Mouse (Mus musculus) fat pad, adult 2 months (tissue): ENCODE results near the gene Copb2.

Experiments used
- DNase-seq: peaks from one replicate; pipeline ENCODE4 v3.0.0-alpha.2; 2011; ENCODE audit warnings: low read depth, low spot score; ENCODE audit errors: extremely low read depth

The Copb2 gene

DNA sequence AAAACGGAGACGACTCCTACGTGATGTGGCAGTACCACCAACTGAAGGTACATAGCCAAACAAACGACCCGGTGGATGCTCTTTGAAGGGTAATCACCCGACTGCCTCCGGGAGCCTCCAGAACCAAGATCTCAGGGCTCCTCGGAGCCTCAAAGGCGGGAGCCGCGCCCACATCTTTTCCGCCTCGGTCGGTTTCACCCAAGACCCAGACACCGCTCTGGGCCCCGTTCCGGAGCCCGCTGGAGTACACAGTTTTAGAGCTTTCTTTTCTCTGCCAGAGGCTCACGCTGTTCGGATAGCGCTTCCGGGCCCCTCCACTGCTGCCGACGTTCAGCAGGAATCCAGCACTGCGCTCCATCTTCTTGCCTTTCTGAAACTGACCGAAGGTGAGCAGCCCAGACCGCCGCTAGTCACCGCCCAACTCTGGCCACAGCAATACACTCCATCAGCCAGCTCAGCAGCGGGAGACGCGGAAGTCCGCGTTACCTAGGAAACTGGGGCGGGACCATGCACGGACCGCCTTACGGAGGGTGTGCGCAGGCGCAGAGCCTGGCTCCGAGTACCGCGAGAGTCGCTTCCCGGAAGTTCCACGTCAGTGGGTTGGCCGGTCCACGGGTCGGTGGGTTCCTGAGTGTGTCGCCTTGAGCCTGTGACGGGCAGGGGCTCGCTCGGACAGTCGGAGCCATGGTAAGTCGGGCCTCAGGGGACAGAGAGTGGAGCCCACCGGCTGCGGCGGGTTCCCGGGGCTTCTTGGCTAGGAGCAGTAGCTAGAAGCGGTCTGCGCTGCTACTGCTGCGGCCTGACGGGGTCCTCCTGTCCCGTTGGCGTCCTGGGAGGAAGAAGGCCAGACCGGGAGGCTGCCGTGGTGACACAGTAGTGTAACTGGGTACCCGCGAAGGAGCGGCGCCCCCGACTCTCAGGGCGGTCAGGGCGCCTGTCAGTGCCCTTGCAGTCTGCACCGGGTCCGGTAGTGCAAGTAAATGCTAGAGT lies at the start of gene Copb2:
Gene Copb2, plus strand, starts transcription at position 585 of the 990 bp plus-strand sequence.
- DNase-seq = no peak

DNA sequence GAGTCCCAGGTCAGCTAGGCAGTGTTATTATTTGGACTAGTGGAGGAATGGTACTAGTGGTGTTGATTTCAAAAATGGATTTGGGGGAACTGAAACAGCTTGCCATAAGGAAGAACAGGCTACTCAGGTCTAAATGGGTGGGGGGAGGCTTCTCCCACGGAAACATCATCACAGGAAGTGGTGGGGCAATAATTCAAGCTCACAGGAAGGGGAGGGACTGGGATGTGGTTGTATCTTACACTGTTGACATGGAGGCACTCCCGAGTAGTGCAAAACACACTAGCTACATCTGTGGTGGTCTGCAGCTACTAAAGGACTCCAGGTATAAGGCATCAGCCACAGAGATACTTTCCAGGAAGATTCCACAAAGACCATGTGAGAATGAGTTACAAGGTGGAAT lies 39.6 kb upstream of the Copb2 start:
- DNase-seq = no peak

DNA sequence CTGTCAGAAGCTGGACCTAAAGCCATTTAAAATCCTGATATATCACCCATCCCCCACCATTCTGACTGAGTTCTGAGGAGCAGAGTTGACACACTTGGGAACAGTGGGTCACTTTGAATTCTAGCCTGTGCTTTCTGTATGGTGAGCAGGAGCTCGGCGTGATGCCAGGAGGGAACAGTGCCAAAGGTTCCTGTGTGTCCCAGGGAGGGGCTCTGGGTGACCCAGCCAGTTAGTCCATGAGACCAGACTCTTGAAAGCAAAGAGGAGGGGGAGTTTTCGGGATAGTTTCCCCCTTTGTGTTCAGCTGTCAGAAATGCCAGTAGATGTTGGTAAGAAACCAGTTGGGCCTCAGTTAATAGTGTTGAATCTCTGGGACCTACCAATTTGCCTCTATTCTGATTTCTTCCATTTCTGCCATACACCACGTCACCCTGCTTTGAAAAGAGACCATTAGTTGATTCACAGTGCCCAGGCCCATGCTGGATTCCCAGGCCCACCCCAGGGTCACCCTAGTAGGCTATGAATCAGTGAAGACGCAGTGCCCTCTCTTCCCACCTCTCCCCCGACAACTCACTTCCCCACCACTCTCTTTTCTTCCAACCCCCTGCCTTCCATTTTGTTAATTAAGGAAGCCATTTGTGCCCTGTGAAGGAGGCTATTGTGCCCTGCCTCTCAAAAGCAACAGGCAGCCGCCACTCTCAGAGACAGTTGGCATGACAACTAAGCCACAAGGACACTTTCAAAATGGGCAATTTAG lies 38.6 kb upstream of the Copb2 start:
- no peak for DNase-seq

- no peak for DNase-seq
Observed at GRCm38 (mm10) chr9:98525543-98525924, 38.0 kb upstream of the Copb2 start.

GRCm38 (mm10) chr9:98527226-98527625 lies 36.3 kb upstream of the Copb2 start:
- DNase-seq = no peak

- no peak for DNase-seq
Observed at GRCm38 (mm10) chr9:98529776-98530175, 33.7 kb upstream of the Copb2 start.

GRCm38 (mm10) chr9:98530999-98531398 lies 32.5 kb upstream of the Copb2 start:
- no peak for DNase-seq

DNA sequence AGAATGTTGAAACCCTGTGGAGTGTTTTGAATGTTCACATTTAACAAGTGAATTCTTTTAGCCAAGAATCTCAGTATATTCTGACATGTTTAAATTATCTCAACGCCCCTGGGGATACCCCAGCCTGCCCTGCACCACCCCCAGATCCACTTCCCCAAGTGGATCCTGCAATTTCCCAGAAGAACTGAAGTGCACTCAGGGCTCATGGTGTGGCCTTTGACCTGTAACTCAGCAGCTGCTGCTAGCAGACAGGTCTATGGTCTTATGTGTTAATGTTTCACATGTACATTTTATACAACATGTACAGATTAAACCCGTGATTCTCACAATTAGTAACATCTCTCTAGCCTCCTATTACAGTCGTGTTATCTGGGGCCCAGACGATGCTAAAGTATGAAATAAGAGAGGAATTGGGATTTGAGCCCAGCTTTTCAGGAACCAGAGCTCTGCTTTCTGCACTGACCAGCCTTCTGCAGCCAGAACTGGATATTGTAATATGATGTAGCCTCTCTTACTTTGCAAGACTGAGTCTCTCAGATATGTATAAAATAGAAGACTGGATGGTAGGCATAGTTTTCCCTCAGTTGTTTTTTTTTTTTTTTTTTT lies 28.7 kb upstream of the Copb2 start:
- DNase-seq = no peak

- no peak for DNase-seq
Observed at GRCm38 (mm10) chr9:98535763-98536162, 27.8 kb upstream of the Copb2 start.

- DNase-seq = no peak
Observed at GRCm38 (mm10) chr9:98538017-98538712, 25.4 kb upstream of the Copb2 start.

DNA sequence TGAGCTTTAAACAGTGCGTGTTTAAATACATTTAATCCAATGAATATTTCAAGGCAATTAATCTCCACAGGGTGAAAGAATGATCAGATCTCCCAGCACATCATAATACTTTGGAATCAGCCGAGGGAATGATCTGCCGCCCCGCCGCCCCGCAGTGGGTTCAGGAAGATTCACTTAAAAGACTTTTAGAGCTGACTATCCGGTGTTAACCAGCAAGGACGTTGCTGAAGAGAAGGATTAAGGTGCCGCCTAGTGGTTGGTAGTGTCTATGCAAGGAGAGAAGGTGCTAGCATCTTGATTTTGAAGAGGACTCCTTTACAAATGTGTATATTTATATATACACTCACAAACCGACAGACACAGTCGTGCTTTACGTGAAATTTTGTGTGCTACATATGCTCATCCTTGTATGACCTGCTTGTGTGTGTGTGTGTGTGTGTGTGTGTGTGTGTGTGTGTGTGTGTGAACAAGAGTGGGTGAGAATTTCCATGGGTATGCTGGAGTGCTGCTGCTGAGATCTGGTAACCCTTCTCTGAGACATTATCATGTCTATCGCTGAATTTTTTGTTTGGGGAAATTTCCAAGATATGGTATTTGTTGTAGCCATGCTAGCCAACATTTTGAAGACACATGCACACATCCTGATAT lies 24.7 kb upstream of the Copb2 start:
- DNase-seq = no peak

DNA sequence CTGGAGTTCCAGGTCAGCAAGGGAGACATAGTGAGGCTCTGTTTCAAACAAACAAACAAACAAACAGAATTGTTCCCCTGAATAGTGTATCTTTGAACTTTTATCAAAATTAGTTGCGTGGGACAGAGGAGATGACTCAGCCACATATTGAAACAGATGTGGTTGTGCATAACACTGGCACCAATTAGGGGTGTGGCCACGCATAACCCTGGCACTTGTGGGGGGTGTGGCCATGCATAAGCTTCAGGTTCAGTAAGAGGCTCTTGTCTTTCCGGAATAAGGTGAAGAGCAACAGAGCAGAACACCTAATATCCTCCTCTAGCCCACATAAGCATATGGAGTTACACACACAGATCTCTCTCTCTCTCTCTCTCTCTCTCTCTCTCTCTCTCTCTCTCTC lies 19.5 kb upstream of the Copb2 start:
- no peak for DNase-seq

DNA sequence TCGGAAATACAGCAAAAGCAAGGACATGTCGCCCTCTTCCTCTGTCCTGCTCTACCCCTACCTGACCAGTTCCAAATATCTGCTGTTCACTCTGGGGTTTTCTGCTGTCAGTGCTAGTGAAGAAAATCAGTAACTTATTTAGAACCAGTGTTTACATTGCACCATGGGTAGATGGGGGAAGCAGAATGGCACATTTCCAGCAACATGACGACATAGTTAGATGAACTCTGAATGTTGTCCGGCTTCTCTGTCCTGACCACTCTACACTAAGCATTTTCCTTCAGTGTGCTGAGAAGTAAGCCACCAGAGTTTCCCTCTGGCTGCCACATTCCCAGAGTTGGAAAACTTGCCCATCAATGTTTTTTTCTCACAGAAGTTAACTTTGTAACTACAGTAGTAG lies 20.3 kb downstream of the Copb2 start:
- no peak for DNase-seq

- no peak for DNase-seq
Observed at GRCm38 (mm10) chr9:98600094-98600493, 36.6 kb downstream of the Copb2 start.

- peak; percentile 33 for DNase-seq
Observed at GRCm38 (mm10) chr9:98601156-98601836, 37.8 kb downstream of the Copb2 start, which contains the start of gene Mrps22. Gene Mrps22, minus strand, starts transcription at chr9:98601660.

DNA sequence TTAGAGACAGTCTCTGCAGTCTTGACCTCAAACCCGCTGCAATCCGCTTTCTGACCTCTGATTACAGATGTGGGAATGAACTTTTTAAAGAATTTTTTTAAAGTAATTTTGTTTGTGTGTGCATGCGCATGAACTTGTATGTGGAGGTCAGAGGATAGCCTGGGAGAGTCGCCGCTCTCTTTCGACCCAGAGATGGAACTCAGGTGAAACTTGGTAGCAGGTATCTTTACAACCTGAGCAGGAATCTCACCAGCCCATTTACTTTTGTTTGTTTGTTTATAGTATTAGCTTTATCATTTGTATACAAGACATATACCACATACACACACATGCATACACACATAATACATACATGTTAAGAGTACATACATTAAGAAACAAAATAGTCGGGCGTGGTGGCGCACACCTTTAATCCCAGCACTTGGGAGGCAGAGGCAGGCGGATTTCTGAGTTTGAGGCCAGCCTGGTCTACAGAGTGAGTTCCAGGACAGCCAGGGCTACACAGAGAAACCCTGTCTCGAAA lies 38.4 kb downstream of the Copb2 start:
- DNase-seq = no peak

DNA sequence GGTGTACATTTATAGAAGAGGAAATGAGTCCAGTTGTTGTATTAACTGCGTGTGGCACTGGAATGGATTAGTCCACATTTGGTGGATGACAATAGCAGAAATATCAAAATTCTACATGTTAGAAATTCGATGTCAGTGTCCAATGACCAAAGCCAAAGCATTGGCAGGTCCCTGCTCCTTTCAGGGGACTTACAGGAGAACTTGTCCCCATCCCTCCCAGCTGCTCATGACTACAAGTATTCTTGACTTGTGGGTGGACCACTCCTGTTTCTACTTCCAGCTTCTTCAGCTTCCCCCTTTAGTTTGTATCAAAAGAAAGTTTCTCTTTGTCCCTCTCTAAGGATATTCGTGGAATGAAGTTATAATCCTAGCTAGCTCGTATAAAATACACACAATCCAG lies 41.4 kb downstream of the Copb2 start:
- DNase-seq = no peak

- DNase-seq = no peak
Observed at GRCm38 (mm10) chr9:98628480-98628879, 65.0 kb downstream of the Copb2 start.

DNA sequence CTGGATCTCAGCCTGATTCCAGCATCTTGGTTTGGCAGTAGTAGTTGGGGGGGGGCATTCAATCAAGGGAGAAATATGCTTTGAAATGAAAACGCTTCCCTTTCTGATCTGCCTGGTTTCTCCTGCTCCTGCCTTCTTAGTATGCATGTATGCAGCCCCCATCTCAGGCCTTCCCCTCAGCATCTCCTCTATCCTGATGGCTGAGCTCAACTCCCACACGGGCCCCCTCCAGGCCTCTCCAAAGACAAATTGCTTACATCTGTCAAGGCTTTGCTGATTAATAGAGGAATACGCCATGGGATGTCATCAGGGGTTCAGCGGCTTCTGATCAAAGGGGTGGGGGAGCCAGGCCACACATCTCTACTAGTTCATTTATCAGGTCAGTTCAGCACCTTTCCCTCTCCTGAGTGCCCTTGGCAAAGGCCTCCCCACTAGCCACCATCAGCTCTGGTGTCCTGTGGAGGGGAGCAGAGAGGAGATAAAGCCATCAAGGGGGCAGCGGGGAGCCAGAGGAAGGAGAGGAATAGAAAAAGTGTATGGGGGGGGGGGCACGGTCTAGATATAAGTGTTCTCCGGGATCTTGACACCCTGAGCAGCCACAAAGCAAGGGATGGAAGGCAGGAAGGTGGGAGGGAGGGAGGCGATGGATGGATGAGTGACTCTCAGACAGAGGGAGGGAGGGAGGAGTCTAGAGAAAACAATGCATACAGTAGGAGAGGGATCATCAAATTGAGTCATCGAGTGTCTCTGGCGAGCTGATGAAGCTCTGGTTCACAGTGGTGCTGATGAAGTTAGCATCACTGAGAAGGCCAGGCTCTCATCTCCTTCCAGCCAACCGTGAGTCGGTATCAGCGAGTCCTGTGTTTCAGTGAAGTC lies 70.0 kb downstream of the Copb2 start:
- DNase-seq = no peak
